Mouse (Mus musculus): ENCODE data around the gene Ank2. TPM values are rescaled to one million over a fixed set of nuclear protein-coding genes. Genes with fewer than 3 reads are reported as not detected.
"Not testable (repeated sequence)": the region's sequence is repeated elsewhere in the genome, so short reads cannot be mapped to it uniquely, and the experiment has no call there.

The Ank2 gene
- polyA plus RNA-seq, 1 experiment from 2014 or later: 19.6 TPM

- 81% methylated on average over 10 of the region's 10 CpGs for WGBS
- Histone ChIP-seq H3K4me3 (ENCODE audit: low read depth, low read length) (no peak overlapping the region), H3K36me3 (ENCODE audit: insufficient read depth) (no peaks in the 10 kb centered on the region), H3K4me2 (no peak overlapping the region), H3K27me3 (ENCODE audit: insufficient read depth, low read length) (no peaks in the 10 kb centered on the region), H3K27ac (ENCODE audit: low read depth) (no peak overlapping the region), H3K9ac (no peak overlapping the region), H3K4me1 (ENCODE audit: insufficient read depth) (no peaks in the 10 kb centered on the region), H3K9me3 (ENCODE audit: low read depth, low read length) (no peaks in the 10 kb centered on the region)
- DNase-seq (no peak), ATAC-seq (ENCODE audit: insufficient read depth) (no peak)
- no peak for TF ChIP-seq CTCF (IDR thresholded peaks at IDR 0.05; ENCODE audit: low read depth)
These were observed 14.0 kb downstream of the Ank2 start for GRCm38 (mm10) chr3:127485174-127485573.

- 42% methylated on average over 6 of the region's 6 CpGs for WGBS
These were observed 17.5 kb downstream of the Ank2 start for GRCm38 (mm10) chr3:127481658-127482057.

GRCm38 (mm10) chr3:127480369-127480768 is 18.8 kb downstream of the Ank2 start:
- not testable (repeated sequence) for H3K4me2 ChIP-seq; H3K27ac ChIP-seq (ENCODE audit: low read depth); H3K9ac ChIP-seq; H3K9me3 ChIP-seq (ENCODE audit: low read depth, low read length); H3K27me3 ChIP-seq (ENCODE audit: insufficient read depth, low read length); ATAC-seq (ENCODE audit: insufficient read depth); DNase-seq; H3K4me1 ChIP-seq (ENCODE audit: insufficient read depth); H3K36me3 ChIP-seq (ENCODE audit: insufficient read depth); H3K4me3 ChIP-seq (ENCODE audit: low read depth, low read length)
- 66% methylated on average over 5 of the region's 5 CpGs for WGBS

More at GRCm38 (mm10) chr3:127481658-127482057, 17.5 kb downstream of the Ank2 start:
- Histone ChIP-seq H3K4me1 (ENCODE audit: insufficient read depth) (no peaks in the 10 kb centered on the region), H3K9me3 (ENCODE audit: low read depth, low read length) (no peaks in the 10 kb centered on the region), H3K27ac (ENCODE audit: low read depth) (no peak overlapping the region), H3K36me3 (ENCODE audit: insufficient read depth) (no peaks in the 10 kb centered on the region), H3K27me3 (ENCODE audit: insufficient read depth, low read length) (no peaks in the 10 kb centered on the region), H3K9ac (no peak overlapping the region), H3K4me2 (no peak overlapping the region), H3K4me3 (ENCODE audit: low read depth, low read length) (no peak overlapping the region)
- DNase-seq: no peak
- no peak for ATAC-seq (ENCODE audit: insufficient read depth)
- TF ChIP-seq CTCF (IDR thresholded peaks at IDR 0.05; ENCODE audit: low read depth): no peak

GRCm38 (mm10) chr3:127474115-127474514 is 25.0 kb downstream of the Ank2 start:
- no peak for TF ChIP-seq CTCF (IDR thresholded peaks at IDR 0.05; ENCODE audit: low read depth)
- no peak overlapping the region for H3K9ac ChIP-seq
- DNase-seq: no peak
- no peak overlapping the region for H3K4me3 ChIP-seq (ENCODE audit: low read depth, low read length)
- no peaks in the 10 kb centered on the region for H3K9me3 ChIP-seq (ENCODE audit: low read depth, low read length)
- H3K27ac ChIP-seq (ENCODE audit: low read depth): no peak overlapping the region
- no peak overlapping the region for H3K4me2 ChIP-seq
- H3K4me1 ChIP-seq (ENCODE audit: insufficient read depth): no peaks in the 10 kb centered on the region
- ATAC-seq (ENCODE audit: insufficient read depth): no peak
- H3K36me3 ChIP-seq (ENCODE audit: insufficient read depth): no peaks in the 10 kb centered on the region
- 49% methylated on average over 6 of the region's 6 CpGs for WGBS
- no peaks in the 10 kb centered on the region for H3K27me3 ChIP-seq (ENCODE audit: insufficient read depth, low read length)

- Histone ChIP-seq H3K4me2 (no peak overlapping the region), H3K27me3 (ENCODE audit: insufficient read depth, low read length) (no peaks in the 10 kb centered on the region), H3K27ac (ENCODE audit: low read depth) (no peak overlapping the region), H3K36me3 (ENCODE audit: insufficient read depth) (no peaks in the 10 kb centered on the region), H3K4me3 (ENCODE audit: low read depth, low read length) (no peak overlapping the region), H3K9me3 (ENCODE audit: low read depth, low read length) (no peaks in the 10 kb centered on the region), H3K4me1 (ENCODE audit: insufficient read depth) (no peaks in the 10 kb centered on the region), H3K9ac (no peak overlapping the region)
- no peak for TF ChIP-seq CTCF (IDR thresholded peaks at IDR 0.05; ENCODE audit: low read depth)
- ATAC-seq (ENCODE audit: insufficient read depth): no peak
- no peak for DNase-seq
- WGBS: 60% methylated on average over 4 of the region's 4 CpGs
These were observed 29.9 kb downstream of the Ank2 start for GRCm38 (mm10) chr3:127469164-127469752.

GRCm38 (mm10) chr3:127468569-127468968 is 30.6 kb downstream of the Ank2 start:
- no peak overlapping the region for H3K27ac ChIP-seq (ENCODE audit: low read depth)
- TF ChIP-seq CTCF (IDR thresholded peaks at IDR 0.05; ENCODE audit: low read depth): no peak
- H3K27me3 ChIP-seq (ENCODE audit: insufficient read depth, low read length): no peaks in the 10 kb centered on the region
- no peaks in the 10 kb centered on the region for H3K9me3 ChIP-seq (ENCODE audit: low read depth, low read length)
- no peak overlapping the region for H3K9ac ChIP-seq
- 74% methylated on average over 8 of the region's 8 CpGs for WGBS
- no peaks in the 10 kb centered on the region for H3K4me1 ChIP-seq (ENCODE audit: insufficient read depth)
- no peak for DNase-seq
- no peaks in the 10 kb centered on the region for H3K36me3 ChIP-seq (ENCODE audit: insufficient read depth)
- no peak overlapping the region for H3K4me3 ChIP-seq (ENCODE audit: low read depth, low read length)
- no peak overlapping the region for H3K4me2 ChIP-seq
- no peak for ATAC-seq (ENCODE audit: insufficient read depth)

- no peaks in the 10 kb centered on the region for H3K36me3 ChIP-seq (ENCODE audit: insufficient read depth)
- no peaks in the 10 kb centered on the region for H3K27me3 ChIP-seq (ENCODE audit: insufficient read depth, low read length)
- no peaks in the 10 kb centered on the region for H3K4me1 ChIP-seq (ENCODE audit: insufficient read depth)
- DNase-seq (no peak), ATAC-seq (ENCODE audit: insufficient read depth) (no peak)
- no peak overlapping the region for H3K9ac ChIP-seq
- no peak overlapping the region for H3K4me3 ChIP-seq (ENCODE audit: low read depth, low read length)
- no peak overlapping the region for H3K4me2 ChIP-seq
- no peak overlapping the region for H3K27ac ChIP-seq (ENCODE audit: low read depth)
- no peaks in the 10 kb centered on the region for H3K9me3 ChIP-seq (ENCODE audit: low read depth, low read length)
- TF ChIP-seq CTCF (IDR thresholded peaks at IDR 0.05; ENCODE audit: low read depth): no peak
- 54% methylated on average over 14 of the region's 14 CpGs for WGBS
These were observed 35.2 kb downstream of the Ank2 start for GRCm38 (mm10) chr3:127463816-127464480.
